Mouse (Mus musculus) layer of hippocampus, adult 9-11 months (tissue): Measurements from ENCODE around the gene Ctnnbl1.

ENCODE experiments used
- DNase-seq: peaks from one replicate; pipeline ENCODE4 v3.0.0; 2022

Ctnnbl1 gene

DNA sequence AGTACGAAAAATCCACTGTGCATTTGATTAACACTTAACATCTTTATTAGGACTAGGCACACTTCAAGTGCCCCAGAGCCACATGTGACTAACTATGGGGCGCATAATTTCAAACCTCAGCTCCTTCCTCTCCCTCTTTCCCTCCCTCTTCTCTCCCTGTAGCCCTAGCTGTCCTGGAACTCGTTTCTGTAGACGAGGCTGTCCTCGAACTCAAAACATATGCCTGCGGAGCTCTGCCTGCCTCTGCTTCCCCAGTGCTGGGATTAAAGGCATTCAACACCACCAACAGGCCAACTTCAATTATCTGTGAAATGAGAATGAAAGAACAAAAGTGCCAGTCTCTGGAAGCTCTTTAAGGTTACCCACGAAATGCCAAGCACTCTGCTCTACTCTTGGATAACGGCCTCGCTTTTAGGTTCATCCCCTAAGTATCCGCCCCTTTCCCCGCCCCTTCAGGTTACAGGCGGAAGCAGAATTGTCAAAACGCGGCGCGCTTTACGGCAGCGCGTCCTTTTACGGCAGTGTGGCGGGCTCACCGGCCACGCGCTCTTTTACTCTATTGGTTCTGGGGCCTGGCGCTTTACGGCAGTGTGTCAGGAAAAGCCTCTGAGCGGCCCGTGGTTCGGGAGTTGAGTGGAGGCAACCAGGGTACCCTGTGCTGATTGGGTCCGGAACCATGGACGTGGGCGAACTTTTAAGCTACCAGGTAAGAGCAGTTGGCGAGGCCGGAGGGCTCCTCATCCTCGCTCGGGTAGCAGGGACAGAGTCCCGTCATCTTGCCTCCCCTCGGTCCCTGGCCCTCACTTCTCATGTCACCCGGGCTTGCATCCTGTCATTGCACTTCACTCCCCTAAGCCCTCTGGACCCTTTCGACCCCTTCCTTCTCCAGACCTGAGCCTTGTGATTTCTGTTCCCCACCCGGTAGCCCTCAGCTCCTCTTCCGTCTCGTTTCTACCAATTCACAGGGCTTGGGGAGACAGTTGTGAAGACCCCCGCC lies at the start of gene Ctnnbl1:
Gene Ctnnbl1, plus strand, starts transcription at position 548 of the 997 bp plus-strand sequence.
- DNase-seq, result peak; percentile 99

- DNase-seq, result no peak
These were observed 49.7 kb upstream of the Ctnnbl1 start for GRCm38 (mm10) chr2:157687506-157687905.

DNA sequence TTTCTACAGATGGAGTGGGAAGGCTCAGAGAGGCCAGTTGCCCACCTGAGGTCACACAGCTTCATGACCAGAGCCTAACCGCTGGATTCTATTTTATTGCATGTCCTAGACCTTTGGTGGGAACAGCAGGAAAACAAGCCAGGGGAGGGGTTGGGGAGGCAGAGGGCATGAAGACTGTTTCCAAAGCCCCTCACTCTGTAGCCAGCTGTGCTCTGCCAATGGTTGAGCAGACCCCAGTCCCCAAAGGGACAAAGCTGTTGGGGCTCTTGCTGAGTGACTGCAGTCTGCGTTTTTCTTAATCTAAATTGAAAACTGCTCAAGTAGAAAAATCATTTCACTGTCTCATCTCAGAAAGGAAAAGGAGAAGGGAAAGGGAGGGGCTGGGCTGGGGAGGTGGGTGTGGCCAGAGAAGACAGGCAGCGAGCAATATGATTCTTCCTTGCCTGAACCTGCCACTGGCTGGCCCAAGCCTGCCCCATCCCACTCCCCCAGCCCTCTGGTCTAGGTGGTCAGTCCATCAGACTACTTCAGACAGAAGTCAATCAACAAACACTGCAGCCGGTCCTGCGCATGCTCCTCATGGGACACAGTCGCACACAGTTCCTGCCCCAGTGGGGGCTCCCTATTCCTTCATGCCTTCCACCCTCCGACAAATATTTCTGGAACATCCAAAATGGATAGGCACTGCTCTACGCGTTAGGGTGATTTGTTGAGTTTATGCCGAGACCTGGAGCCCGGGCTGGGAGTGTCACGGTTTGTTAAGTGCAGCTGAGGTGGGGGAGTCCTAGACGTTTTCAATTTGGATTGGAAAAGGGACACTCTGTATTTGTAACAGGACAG lies 45.7 kb upstream of the Ctnnbl1 start:
- DNase-seq, result no peak

GRCm38 (mm10) chr2:157692365-157692932 lies 44.8 kb upstream of the Ctnnbl1 start:
- DNase-seq, result no peak

- DNase-seq, result no peak
These were observed 43.6 kb upstream of the Ctnnbl1 start for GRCm38 (mm10) chr2:157693576-157693975.

DNA sequence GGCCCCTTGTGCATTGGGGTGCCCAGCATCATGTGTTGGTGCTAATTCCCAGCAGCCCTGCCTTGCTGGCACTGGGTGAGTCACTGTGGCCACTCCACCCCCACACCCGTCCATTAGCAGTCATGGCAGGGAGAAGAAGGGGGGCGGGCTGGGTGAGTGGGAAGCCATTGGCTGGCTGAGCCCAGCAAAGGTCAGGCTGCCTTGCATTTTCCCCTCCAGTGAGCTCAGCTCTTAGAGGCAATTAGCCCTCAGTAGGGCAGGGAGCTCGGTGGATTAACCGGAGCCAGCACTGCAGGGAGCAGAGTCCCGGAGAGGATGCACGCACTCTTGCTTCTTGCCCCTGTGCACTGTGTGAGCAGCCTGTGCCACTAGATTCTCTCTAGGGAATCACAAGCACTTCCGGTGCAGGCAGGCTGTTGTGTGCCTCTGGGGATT lies 40.9 kb upstream of the Ctnnbl1 start:
- DNase-seq, result peak; percentile 49

DNA sequence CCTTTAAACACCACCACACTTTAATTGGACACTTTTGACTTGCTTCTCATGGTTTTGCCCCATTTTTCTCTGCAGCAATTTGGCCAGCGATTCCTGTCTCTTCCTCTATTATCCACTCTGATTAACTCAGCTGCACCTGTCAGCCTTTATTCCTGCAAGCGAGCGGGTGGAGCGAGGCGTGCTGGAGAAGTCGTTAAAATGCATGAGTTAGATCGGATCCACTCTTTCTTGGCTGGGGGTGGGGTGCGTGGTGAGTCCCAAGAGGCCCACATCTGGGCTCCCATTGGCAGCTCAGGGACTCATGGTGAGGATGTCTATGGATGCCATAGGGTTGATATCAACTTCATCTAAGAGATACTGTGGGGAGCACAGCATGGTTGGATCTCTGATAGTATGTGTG lies 34.0 kb upstream of the Ctnnbl1 start:
- DNase-seq, result no peak

- peak; percentile 18 for DNase-seq
These were observed 32.0 kb upstream of the Ctnnbl1 start for GRCm38 (mm10) chr2:157704991-157705776.

GRCm38 (mm10) chr2:157705777-157706158 lies 31.4 kb upstream of the Ctnnbl1 start:
- no peak for DNase-seq

DNA sequence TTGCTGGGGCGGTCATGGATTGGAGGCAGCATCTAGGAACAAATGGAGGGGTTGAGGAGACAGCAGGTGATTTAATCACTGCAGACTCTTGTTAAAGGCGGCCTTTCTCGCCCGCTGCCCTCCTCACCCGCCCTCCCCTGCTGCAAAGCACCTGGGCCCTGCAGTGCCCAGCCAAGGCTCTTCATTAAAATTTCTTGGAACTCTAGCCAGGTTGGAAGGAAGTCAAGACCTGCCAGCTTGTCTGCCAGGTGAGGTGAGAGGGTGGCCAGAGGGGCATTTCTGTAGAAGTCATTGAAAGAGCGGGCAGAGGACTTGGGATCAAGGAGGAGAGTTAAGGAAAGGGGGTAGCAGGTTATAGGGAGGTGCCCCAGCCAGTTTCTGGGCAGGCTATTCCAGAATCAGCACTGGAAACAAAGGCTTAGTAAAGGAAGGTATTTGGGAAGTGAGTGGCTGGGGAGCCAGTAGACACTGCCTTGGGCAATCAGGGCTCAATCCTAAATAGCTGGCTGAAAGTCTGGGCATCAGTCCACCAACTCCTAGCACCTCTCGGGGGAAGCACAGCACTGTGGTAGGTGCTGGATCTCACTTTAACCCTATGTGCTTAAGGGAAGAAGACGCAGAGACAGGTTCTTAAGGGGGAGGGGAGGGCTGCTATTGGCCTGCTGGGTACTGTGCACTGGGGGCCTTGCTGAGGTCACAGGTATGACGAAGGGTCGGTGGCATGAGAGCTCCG lies 29.8 kb upstream of the Ctnnbl1 start:
- DNase-seq, result no peak

GRCm38 (mm10) chr2:157712677-157713076 lies 24.5 kb upstream of the Ctnnbl1 start:
- DNase-seq, result no peak

- peak; percentile 29 for DNase-seq
These were observed 21.5 kb upstream of the Ctnnbl1 start for GRCm38 (mm10) chr2:157715586-157716191.

GRCm38 (mm10) chr2:157718441-157718840 lies 18.8 kb upstream of the Ctnnbl1 start:
- DNase-seq, result no peak

DNA sequence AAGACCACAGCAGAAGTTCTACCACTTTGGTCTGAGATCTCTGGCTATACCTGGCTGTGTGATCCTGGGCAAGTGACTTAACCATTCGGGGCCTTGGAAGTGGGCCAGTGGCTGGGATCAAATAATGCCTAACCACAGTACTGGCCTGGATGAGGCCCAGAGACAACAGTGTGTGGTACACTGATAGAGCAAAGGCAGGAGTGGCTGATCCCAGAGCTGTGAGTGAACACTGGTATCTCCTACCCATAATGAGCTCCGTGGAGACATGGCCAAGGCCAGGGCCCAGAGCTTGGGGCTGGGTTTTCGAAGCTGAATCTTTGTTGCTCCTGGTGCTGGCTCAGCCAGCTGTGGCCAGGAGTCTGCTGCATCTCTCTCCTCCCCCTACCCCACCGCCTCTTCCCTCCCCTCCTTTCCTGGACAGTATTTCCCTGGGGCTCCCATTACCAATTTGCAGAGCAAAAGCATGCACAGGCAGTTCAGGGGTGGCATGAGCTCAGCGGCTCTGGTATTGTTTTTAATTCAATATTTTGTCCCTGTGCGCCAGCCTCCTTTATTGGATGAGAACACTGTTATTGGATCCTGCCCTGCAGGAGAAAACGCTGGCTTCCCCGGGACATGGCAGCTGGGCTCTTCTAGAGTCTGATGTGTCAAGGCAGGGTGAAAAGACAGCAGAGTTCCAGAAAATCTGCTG lies 13.2 kb upstream of the Ctnnbl1 start:
- no peak for DNase-seq

GRCm38 (mm10) chr2:157724574-157724914 lies 12.7 kb upstream of the Ctnnbl1 start:
- no peak for DNase-seq

- DNase-seq, result no peak
These were observed 7.4 kb downstream of the Ctnnbl1 start for GRCm38 (mm10) chr2:157744619-157745018.

DNA sequence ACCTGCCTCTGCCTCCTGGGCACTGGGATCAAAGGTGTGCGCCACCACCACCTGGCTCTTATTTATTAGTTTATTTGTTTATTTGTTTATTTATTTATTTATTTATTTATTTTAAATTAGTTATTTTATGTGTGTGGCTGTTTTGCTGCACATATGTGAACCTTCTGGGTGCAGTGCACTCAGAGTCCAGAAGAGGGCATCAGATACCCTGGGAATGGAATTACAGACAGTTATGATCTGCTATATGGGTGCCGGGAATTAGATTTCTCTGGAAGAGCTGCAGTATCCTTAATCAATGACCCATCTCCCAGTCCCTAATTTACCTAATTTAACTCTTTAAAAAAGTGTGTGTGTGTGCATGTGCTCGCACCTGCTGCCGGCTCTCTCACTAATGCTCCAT lies 8.5 kb downstream of the Ctnnbl1 start:
- no peak for DNase-seq

GRCm38 (mm10) chr2:157746558-157746957 lies 9.4 kb downstream of the Ctnnbl1 start:
- no peak for DNase-seq

- no peak for DNase-seq
These were observed 10.8 kb downstream of the Ctnnbl1 start for GRCm38 (mm10) chr2:157747989-157748388.

DNA sequence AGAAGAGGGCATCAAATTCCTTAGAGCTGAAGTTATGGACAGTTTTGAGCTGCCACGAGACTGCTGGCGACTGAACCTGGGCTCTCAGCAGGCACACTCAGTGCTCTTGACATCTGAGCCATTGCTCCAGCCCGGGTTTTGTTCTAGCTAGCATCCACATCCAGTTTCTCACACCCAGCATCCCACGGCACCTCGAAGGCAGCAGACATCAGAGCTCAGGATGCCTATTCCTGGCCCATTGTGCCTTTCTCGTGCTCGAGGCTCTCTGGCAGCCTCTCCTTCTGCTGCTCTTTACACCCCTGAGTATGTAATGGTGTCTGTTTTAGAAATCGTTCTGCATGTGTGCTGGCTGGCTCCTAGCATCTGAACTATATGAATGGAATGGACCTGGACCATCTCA lies 13.3 kb downstream of the Ctnnbl1 start:
- no peak for DNase-seq
